Mouse (Mus musculus): ENCODE measurements around the gene Hvcn1. TPM values are rescaled to one million over a fixed set of nuclear protein-coding genes. Genes with fewer than 3 reads are reported as not detected.

The Hvcn1 gene
- polyA plus RNA-seq (2012; ENCODE audit: low replicate concordance): 30.4 and 37.6 TPM in 2 replicates

GRCm38 (mm10) chr5:122206475-122206874, at the start of gene Hvcn1:
Hvcn1 (plus strand) TSS chr5:122206804.

GRCm38 (mm10) chr5:122157827-122158381, 48.7 kb upstream of the Hvcn1 start, which contains the start of gene Ppp1cc:
Ppp1cc (plus strand) TSS chr5:122158278.

GRCm38 (mm10) chr5:122263933-122264905, 57.6 kb downstream of the Hvcn1 start, which contains the start of gene Tctn1:
Tctn1 (minus strand) TSS chr5:122264460.

GRCm38 (mm10) chr5:122284183-122285028, 77.8 kb downstream of the Hvcn1 start, which contains the start of gene Pptc7:
Pptc7 (plus strand) TSS chr5:122284365.

Other genes with a start within 250 kb of the Hvcn1 start
- 0.06 TPM in 1 of 2 replicates, not detected in the other for gene Cux2, start 156.7 kb upstream of the Hvcn1 start, polyA plus RNA-seq (2012; ENCODE audit: low replicate concordance)
- not detected in 2 replicates for gene Myl2, start 105.9 kb upstream of the Hvcn1 start, polyA plus RNA-seq (2012; ENCODE audit: low replicate concordance)
- gene Ccdc63, start 66.0 kb upstream of the Hvcn1 start, polyA plus RNA-seq (2012; ENCODE audit: low replicate concordance): 0.03 TPM in 1 of 2 replicates, not detected in the other
- gene Ppp1cc, start 48.5 kb upstream of the Hvcn1 start, polyA plus RNA-seq (2012; ENCODE audit: low replicate concordance): 112 and 162 TPM in 2 replicates
- gene Tctn1, start 57.7 kb downstream of the Hvcn1 start, polyA plus RNA-seq (2012; ENCODE audit: low replicate concordance): 6.6 and 11.7 TPM in 2 replicates
- 8.2 and 25.1 TPM in 2 replicates for gene Pptc7, start 77.6 kb downstream of the Hvcn1 start, polyA plus RNA-seq (2012; ENCODE audit: low replicate concordance)
- gene Rad9b, start 147.4 kb downstream of the Hvcn1 start, polyA plus RNA-seq (2012; ENCODE audit: low replicate concordance): 0.88 and 1.6 TPM in 2 replicates
- 6.0 and 10.4 TPM in 2 replicates for gene Vps29, start 147.6 kb downstream of the Hvcn1 start, polyA plus RNA-seq (2012; ENCODE audit: low replicate concordance)
- gene Gpn3, start 165.1 kb downstream of the Hvcn1 start, polyA plus RNA-seq (2012; ENCODE audit: low replicate concordance): 21.2 and 28.3 TPM in 2 replicates
- gene Fam216a, start 165.6 kb downstream of the Hvcn1 start, polyA plus RNA-seq (2012; ENCODE audit: low replicate concordance): 31.5 and 44.2 TPM in 2 replicates
- gene Arpc3, start 185.1 kb downstream of the Hvcn1 start, polyA plus RNA-seq (2012; ENCODE audit: low replicate concordance): 17.9 and 41.8 TPM in 2 replicates
- 7.0 and 12.9 TPM in 2 replicates for gene Anapc7, start 214.9 kb downstream of the Hvcn1 start, polyA plus RNA-seq (2012; ENCODE audit: low replicate concordance)

Measured in leukemia stem cell, adult 10-12 weeks (primary cell).